Mouse (Mus musculus) hindbrain, embryonic 13.5 days (tissue): ENCODE measurements around the gene Mpped2. TPM values are rescaled to one million over a fixed set of nuclear protein-coding genes. Genes with fewer than 3 reads are reported as not detected.
A peak's percentile ranks its signal among the peaks of the same experiment; 100 is the strongest.

ENCODE experiments used
- ATAC-seq: fragments of 200-750 bp; cut with Nextera tagmentation; 2 replicates; pipeline ENCODE4 v1.8.0; 2017; ENCODE audit warnings: moderate TSS enrichment; ENCODE audit not compliant: low FRiP score
- H3K27ac ChIP-seq: fragments of 300-500 bp; sonication (generic); 2 replicates; pipeline ENCODE4 v1.5.1; 2015; ENCODE audit warnings: inconsistent platforms, mild to moderate bottlenecking, moderate library complexity
- H3K27me3 ChIP-seq: fragments of 300-500 bp; sonication (generic); 2 replicates; pipeline ENCODE4 v1.6.1; 2015; ENCODE audit warnings: mild to moderate bottlenecking, inconsistent platforms
- H3K36me3 ChIP-seq: fragments of 300-500 bp; sonication (generic); 2 replicates; pipeline ENCODE4 v1.6.1; 2015; ENCODE audit warnings: mild to moderate bottlenecking, inconsistent platforms
- H3K4me1 ChIP-seq: fragments of 300-500 bp; sonication (generic); replicated peaks from 2 replicates; pipeline ENCODE4 v1.6.1; 2015; ENCODE audit warnings: inconsistent platforms
- H3K4me2 ChIP-seq: fragments of 300-500 bp; sonication (generic); 2 replicates; pipeline ENCODE4 v1.6.1; 2015; ENCODE audit warnings: inconsistent platforms, mild to moderate bottlenecking, moderate library complexity
- H3K4me3 ChIP-seq: fragments of 300-500 bp; sonication (generic); 2 replicates; pipeline ENCODE4 v1.5.1; 2015; ENCODE audit warnings: mild to moderate bottlenecking, inconsistent platforms
- H3K9ac ChIP-seq: fragments of 300-500 bp; sonication (generic); 2 replicates; pipeline ENCODE4 v1.6.1; 2015; ENCODE audit warnings: mild to moderate bottlenecking, inconsistent platforms
- H3K9me3 ChIP-seq: fragments of 300-500 bp; sonication (generic); 2 replicates; pipeline ENCODE4 v1.6.1; 2016; ENCODE audit warnings: inconsistent platforms
- WGBS: fragments of 180-500 bp; shearing (Covaris S2); methylation state at CpG from one replicate; pipeline ENCODE4 v1.1.7; 2015; 5-methylcytosine and 5-hydroxymethylcytosine counted together
- polyA plus RNA-seq: library from polyadenylated mRNA; unstranded; fragments of >200 nt; fragmentation: Nextera tagmentation; extraction: Ambion mirVana; gene quantifications from 2 replicates; pipeline ENCODE4 v1.2.1, GENCODE M21; 2015

Mpped2 gene
- polyA plus RNA-seq, 1 experiment from 2014 or later, result 147 TPM

DNA sequence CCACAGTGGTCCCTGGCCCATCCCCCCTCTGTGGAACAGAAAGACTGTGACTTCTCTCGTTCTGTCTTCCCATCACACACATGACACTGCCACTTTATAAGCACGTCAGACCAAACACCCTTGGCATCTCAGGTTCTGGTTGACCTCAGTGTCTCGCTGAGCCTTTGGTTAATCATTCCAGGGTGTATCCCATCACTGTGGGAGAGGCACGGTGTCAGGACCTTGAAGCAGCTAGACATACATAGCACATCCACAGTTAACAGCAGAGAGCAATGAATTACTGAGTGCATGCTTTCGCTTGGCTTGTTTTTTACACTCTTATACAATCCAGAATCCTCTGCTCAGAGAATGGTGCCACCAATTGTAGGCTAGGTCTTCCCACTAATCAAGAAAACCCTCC lies 60.6 kb downstream of the Mpped2 start:
- H3K4me1 ChIP-seq, result peaks cover 19% of the 10 kb centered on the region
- no peaks in the 10 kb centered on the region for H3K9me3 ChIP-seq
- no peaks in the 10 kb centered on the region for H3K36me3 ChIP-seq
- no peak for ATAC-seq
- H3K4me2 ChIP-seq, result no peak overlapping the region
- H3K27ac ChIP-seq, result no peak overlapping the region
- H3K4me3 ChIP-seq, result no peak overlapping the region
- H3K27me3 ChIP-seq, result no peaks in the 10 kb centered on the region
- WGBS, result 81% methylated on average over 5 of the region's 5 CpGs
- no peak overlapping the region for H3K9ac ChIP-seq

DNA sequence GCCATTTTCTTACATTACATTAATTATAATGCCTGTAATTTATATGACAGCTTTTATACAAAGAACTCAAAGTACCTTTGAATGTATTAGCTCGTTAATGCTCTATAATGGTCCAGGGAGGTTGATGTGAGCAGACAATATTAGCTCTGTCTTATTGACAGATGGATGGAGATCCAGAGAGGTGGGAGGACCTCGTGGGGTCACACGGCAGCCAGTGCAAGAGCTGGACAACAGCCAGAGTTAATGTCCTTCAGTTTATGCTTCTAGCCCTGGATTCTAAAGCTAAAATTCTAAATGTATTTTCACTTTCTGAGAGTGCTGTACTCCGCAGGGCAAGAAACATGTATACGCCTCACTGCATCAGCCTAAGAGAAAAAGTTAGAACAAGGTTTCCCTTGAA lies 61.6 kb downstream of the Mpped2 start:
- Histone ChIP-seq H3K4me1 (peaks cover 19% of the 10 kb centered on the region), H3K4me3 (no peak overlapping the region), H3K27me3 (no peaks in the 10 kb centered on the region), H3K27ac (no peak overlapping the region), H3K9me3 (no peaks in the 10 kb centered on the region), H3K36me3 (no peaks in the 10 kb centered on the region), H3K9ac (no peak overlapping the region), H3K4me2 (no peak overlapping the region)
- ATAC-seq, result no peak
- WGBS, result 64% methylated on average over 5 of the region's 5 CpGs

DNA sequence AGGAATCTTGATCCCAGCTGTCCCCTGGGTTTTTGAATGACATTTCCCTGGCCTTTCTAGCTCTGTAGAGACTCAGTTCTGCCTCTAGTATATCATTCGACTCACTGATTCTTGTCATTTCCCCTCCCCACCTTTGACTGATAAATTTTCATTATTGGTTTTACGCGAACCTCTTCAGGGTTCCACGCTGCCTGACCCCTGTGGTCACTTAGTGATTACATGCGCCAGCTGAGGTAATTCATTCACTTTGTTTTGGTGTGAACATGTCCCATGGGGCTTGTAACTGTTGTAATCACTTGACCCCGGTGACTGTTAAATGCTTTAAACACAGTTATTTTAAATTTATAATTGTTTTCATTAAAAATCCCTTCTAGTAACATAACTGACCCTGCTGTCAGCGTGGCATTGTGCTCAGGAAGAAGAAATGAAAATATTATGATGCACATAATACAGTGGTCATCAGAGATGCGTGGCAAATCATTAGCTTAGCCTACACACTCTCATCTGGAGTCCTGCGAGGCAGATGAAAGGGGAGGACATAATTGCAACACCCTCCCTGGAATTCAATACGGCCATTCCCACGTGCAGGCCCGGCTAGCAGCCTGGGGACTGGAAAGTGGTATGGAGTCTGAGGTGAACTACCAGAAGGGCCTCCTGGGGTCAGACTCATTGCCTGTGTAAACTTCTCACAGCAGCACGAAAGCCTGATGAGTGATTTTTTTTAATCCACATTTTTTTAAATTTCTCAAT lies 63.5 kb downstream of the Mpped2 start:
- peaks cover 13% of the 10 kb centered on the region for H3K4me1 ChIP-seq

DNA sequence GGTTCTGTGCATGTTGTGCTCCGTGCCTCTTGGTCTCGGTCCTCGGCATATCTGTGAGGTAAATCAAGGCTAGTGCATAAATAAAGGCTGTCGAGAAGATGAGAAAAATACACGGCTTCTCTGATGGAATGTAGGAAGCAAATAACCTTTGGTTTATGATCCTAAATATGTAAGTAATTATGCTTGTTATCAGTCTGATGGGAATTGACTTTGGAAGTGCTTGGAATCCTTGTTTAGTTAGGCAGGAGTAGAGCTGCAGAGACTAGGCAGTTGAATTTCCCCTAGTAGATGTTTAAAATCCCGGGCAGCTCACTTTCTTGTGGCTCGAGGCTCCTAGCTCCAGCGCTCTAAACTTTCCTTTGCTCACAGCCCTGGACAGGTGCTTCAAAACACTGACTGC lies 69.9 kb downstream of the Mpped2 start:
- no peak overlapping the region for H3K27ac ChIP-seq
- no peaks in the 10 kb centered on the region for H3K27me3 ChIP-seq
- H3K4me1 ChIP-seq, result no peaks in the 10 kb centered on the region
- H3K36me3 ChIP-seq, result peaks cover 3% of the 10 kb centered on the region; the same call in 1 of the 2 replicates
- no peak overlapping the region for H3K4me3 ChIP-seq
- no peak overlapping the region for H3K9ac ChIP-seq
- no peaks in the 10 kb centered on the region for H3K9me3 ChIP-seq
- WGBS, result 87% methylated on average over 8 of the region's 8 CpGs
- H3K4me2 ChIP-seq, result no peak overlapping the region
- no peak for ATAC-seq

More for the DNA sequence above, 63.5 kb downstream of the Mpped2 start:
- no peaks in the 10 kb centered on the region for H3K36me3 ChIP-seq
- ATAC-seq, result peak; percentile 35; the same call in 1 of the 2 replicates
- no peaks in the 10 kb centered on the region for H3K9me3 ChIP-seq
- H3K4me2 ChIP-seq, result no peak overlapping the region
- H3K27ac ChIP-seq, result no peak overlapping the region
- H3K27me3 ChIP-seq, result no peaks in the 10 kb centered on the region
- no peak overlapping the region for H3K4me3 ChIP-seq
- no peak overlapping the region for H3K9ac ChIP-seq
- WGBS, result 20% methylated on average over 13 of the region's 13 CpGs

DNA sequence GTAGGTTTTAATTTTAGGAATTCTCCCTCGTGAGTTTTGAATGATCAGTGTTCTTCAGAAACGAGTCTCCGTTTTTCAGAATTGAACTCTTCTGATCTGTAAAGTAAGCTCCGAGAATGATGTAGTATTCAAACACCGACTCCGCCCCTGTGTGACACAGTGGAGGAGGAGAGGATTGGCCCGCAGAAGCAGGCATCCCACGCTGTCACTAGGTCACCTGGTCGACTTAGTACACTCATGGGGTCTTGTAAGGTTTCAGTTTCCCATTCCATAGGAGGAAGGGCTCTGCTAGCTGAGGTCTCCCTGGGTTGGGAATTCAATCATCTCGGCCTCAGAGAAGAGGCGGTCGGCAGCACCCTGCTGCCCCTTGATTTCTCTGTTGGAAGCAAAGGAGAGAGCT lies 76.2 kb downstream of the Mpped2 start:
- Histone ChIP-seq H3K4me1 (peaks cover 9% of the 10 kb centered on the region), H3K36me3 (peaks cover 3% of the 10 kb centered on the region; the same call in 1 of the 2 replicates), H3K27ac (no peak overlapping the region; the same call in 1 of the 2 replicates), H3K9me3 (no peaks in the 10 kb centered on the region), H3K27me3 (no peaks in the 10 kb centered on the region), H3K4me3 (no peak overlapping the region), H3K9ac (no peak overlapping the region), H3K4me2 (no peak overlapping the region)
- WGBS, result 77% methylated on average over 12 of the region's 12 CpGs
- ATAC-seq, result no peak

DNA sequence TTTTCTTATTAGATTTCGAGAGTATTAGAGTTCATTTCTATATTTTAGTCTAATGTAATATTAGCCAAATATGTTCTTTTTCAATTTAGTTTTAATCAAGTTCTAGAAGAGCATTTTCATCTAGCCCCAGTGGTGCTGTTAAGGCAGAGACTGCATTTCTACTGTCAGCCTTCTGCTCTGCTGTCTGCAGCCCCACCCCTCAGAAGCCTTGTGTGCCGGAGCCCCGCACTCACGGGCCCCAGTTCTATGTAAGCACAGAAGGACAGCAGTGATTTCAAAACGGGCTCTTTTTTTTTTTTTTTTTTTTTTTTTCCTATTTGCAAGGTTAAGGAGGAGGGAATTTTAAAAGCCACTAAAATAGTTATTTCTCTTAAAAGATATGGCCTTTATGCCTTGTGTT lies 79.6 kb downstream of the Mpped2 start:
- no peak for ATAC-seq
- Histone ChIP-seq H3K36me3 (no peaks in the 10 kb centered on the region), H3K4me1 (peaks cover 19% of the 10 kb centered on the region), H3K9me3 (no peaks in the 10 kb centered on the region), H3K27me3 (no peaks in the 10 kb centered on the region), H3K9ac (no peak overlapping the region), H3K4me2 (no peak overlapping the region), H3K27ac (no peak overlapping the region), H3K4me3 (no peak overlapping the region)
- WGBS, result 47% methylated on average over 5 of the region's 5 CpGs

DNA sequence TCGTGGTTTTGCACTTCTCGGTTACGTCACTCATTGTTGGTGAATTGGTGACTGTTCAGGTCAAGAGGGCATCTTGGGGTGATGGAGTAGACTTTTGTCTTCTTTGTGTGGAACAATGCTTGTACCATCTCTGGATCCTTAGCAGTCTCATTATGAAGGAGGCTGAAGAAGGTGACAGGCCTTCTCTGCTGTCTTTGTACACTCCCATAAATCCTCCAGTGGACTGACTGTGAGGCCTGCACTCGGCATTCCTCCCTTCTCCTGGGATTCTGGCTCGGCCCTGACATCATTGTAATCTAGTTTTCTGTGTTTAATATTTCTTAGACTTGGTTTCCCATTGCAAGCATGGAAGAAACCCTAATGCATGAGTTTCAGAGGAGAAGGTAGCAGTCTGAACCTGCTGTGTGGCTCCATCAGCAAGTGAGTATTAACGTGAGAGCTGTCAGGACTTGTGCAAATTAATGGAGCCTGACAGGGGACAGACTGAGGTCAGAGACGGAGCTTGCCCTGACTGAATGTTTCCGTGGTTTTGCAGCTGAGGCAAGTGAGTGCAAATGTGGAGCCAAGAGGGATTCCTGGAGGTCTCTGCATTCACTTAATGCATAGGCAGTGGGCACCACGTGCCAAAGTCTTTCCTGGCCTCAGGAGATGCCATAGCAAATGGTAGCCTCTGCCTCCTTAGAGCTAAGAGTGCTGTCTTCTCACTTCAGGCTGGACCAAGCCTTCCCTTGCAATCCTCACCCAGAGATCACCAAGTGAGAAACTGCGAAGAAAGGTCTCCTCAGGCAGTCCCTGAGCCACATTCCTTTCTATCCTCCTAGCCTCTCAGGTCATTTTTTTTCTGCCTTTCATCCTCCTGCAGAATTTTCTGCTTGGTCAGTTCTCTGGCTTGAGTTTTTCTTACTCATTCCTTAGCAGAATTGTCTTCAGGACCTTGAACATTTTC lies 81.5 kb downstream of the Mpped2 start:
- Histone ChIP-seq H3K4me1 (peaks cover 19% of the 10 kb centered on the region), H3K4me3 (no peak overlapping the region), H3K9ac (no peak overlapping the region), H3K9me3 (no peaks in the 10 kb centered on the region), H3K27me3 (no peaks in the 10 kb centered on the region), H3K36me3 (no peaks in the 10 kb centered on the region), H3K27ac (peak overlapping the region; percentile 55), H3K4me2 (no peak overlapping the region)
- WGBS, result 30% methylated on average over 10 of the region's 10 CpGs
- ATAC-seq, result no peak

DNA sequence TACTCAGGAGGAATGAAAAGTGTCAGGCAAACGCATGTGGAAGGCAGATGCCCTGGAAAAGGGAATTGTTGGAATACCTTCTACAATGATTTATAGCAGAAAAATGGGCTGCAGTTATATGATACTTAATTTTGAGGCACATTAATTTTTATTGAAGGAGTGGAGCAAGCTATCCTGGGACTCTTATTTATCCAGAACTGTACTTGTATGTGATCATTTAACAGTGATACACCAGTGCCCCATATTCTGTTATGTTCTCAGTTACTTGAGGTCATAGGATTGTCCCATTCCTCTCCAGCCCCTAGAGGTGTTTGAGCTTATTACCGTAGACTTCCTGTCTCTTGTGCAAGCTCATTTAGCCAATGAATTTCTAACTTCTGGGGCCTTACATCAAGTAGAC lies 82.9 kb downstream of the Mpped2 start:
- Histone ChIP-seq H3K4me1 (peaks cover 21% of the 10 kb centered on the region), H3K9ac (no peak overlapping the region), H3K9me3 (no peaks in the 10 kb centered on the region), H3K4me2 (no peak overlapping the region), H3K4me3 (no peak overlapping the region), H3K36me3 (no peaks in the 10 kb centered on the region), H3K27ac (no peak overlapping the region), H3K27me3 (no peaks in the 10 kb centered on the region)
- 75% methylated on average over 2 of the region's 2 CpGs for WGBS
- no peak for ATAC-seq

DNA sequence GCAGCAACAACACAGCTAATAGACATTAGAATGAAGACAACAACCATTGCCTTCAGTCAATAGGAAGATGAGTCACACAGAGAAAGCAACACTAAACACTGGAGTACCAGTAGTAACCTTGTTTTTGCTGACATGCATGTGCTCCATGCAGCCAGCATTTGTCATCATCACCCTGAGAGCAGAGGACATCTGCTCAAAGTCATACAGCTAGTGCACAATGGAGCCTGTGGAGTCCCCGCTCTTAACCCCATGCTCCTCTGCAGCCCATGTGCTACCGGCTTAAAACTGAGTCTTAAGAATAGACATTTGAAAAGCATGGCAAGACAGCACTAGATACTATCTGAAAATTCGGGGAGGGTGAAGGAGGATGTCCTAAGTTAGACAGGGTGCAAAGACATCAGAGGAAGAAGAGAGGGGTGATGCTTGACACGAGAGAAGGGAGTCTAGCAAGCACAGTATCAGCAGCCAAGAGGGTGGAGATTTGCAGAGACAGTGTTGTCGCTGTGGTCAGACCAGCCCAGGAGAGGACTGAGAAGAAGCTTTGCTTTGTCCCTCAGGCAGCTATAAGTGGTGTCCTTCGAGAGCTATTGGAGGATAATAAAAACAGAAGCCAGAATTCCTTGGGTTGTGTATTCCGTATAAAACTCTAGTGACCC lies 85.9 kb downstream of the Mpped2 start:
- H3K9me3 ChIP-seq, result no peaks in the 10 kb centered on the region
- no peaks in the 10 kb centered on the region for H3K27me3 ChIP-seq
- H3K4me3 ChIP-seq, result no peak overlapping the region
- H3K4me2 ChIP-seq, result no peak overlapping the region
- no peak overlapping the region for H3K9ac ChIP-seq
- 91% methylated on average over 7 of the region's 7 CpGs for WGBS
- H3K36me3 ChIP-seq, result no peaks in the 10 kb centered on the region
- no peak overlapping the region for H3K27ac ChIP-seq
- ATAC-seq, result 0 out of 2 replicates have a peak, but pooled peaks have one; percentile 32
- peaks cover 27% of the 10 kb centered on the region for H3K4me1 ChIP-seq

DNA sequence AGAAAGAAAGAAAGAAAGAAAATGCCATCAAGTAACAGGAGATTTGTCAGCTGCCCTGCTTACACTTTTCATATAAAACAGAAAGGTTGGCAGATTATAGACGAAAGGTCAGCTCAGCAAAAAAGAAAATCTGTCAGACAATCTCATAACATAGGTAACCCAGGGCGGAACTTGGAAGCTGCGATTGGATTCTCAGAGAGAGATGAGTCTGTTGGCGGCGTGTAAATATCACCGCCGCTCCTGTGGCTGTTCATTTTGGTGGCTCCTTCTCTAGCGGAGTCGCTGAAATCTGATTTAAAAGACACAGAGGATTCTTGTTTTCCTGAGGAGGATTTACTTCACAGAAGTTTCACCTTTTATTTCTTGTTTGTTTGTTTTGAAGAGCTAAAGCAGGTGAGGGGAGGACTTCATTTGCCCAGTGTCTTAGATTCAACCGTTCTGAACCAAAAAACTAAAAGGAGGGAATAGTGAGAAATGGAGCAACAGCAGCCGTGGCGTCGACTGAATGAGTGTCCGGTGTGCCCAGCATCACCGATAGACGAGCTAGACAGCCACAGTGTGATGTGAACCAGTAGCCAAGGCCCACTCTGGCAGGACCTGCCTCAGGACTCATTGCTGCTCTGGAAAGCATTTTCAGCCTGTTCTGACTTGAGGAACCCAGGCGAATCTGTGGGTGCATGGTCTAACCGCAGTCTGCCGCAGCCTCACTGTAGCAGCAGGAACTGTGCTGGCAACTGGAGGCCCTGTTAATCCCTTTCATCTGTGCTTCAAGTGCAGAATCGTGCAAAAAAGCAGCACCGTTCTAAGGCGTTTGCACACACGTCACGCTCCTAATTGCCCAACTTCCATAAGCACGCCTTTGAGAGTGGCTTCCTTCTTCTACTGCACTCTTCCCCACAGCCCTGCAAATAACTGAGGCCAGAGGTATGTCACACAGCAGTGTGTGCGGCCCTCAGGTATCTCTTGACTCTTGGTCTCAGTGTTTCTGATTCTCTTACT lies 88.4 kb downstream of the Mpped2 start:
- Histone ChIP-seq H3K27me3 (no peaks in the 10 kb centered on the region), H3K4me2 (no peak overlapping the region), H3K9me3 (no peaks in the 10 kb centered on the region), H3K36me3 (no peaks in the 10 kb centered on the region), H3K4me3 (no peak overlapping the region), H3K9ac (peak overlapping the region; percentile 30; the same call in 1 of the 2 replicates), H3K4me1 (peaks cover 15% of the 10 kb centered on the region), H3K27ac (peak overlapping the region; percentile 61)
- 77% methylated on average over 26 of the region's 26 CpGs for WGBS
- ATAC-seq, result no peak

DNA sequence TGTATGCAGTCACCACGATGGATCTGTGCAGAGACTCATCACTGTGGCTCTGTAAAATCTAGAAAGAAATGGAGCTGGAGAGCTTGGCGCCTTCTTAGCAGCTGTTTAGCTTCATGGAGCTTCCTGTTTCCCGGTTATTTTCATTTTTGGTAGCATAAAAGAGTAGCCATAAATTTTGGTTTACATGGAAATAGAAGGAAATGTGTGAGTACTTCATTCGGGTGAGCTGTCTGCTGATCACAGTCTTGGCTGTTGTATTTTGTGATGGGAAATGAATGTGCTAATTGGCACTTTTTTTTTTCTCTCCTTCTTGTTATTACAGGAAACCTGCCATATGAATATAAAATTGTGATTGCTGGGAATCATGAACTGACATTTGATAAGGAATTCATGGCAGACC lies 90.2 kb downstream of the Mpped2 start:
- Histone ChIP-seq H3K4me3 (no peak overlapping the region), H3K4me1 (peaks cover 15% of the 10 kb centered on the region), H3K27me3 (no peaks in the 10 kb centered on the region), H3K9ac (no peak overlapping the region), H3K36me3 (no peaks in the 10 kb centered on the region), H3K4me2 (no peak overlapping the region), H3K9me3 (no peaks in the 10 kb centered on the region), H3K27ac (no peak overlapping the region)
- ATAC-seq, result no peak
- WGBS, result 86% methylated on average over 4 of the region's 4 CpGs
